Mouse (Mus musculus): ENCODE measurements around the gene Shf. TPM values are rescaled to one million over a fixed set of nuclear protein-coding genes. Genes with fewer than 3 reads are reported as not detected.

Gene Shf
- polyA plus RNA-seq, 1 experiment from 2014 or later: 2.5 TPM

DNA sequence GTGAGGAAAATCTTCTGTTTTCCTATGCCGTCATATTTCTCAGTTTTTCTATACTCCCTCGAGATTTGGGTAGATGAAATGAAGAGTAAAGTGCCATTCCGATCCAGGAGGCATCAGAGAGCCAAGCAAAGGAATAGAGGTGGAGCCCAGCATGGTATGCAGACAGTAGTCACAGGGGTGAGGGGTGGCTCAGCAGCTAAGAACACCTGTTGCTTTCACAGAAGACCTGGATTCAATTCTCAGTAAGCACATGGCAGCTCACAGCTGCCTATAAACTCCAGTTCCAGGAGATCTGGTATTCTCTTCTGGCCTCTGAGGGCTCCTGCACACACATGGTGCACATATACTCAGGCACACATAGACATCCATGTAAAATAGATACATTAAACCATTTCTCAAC lies 3.1 kb upstream of the Shf start:
- no peak for TF ChIP-seq EP300 (IDR thresholded peaks at IDR 0.05)
- no peak for TF ChIP-seq CTCF (IDR thresholded peaks at IDR 0.05)
- H3K4me2 ChIP-seq (replicated peaks; ENCODE audit: low read depth, low read length): no peak overlapping the region
- no peaks in the 10 kb centered on the region for H3K9me3 ChIP-seq (ENCODE audit: low read length)
- H3K9ac ChIP-seq (replicated peaks; ENCODE audit: low read depth): no peak overlapping the region
- no peaks in the 10 kb centered on the region for H3K27me3 ChIP-seq (replicated peaks; ENCODE audit: insufficient read depth, low read length)
- no peak overlapping the region for H3K27ac ChIP-seq (ENCODE audit: low read length)
- 63% methylated on average over 3 of the region's 3 CpGs for WGBS
- ATAC-seq (no peak), DNase-seq (ENCODE audit: low spot score) (no peak)
- H3K4me1 ChIP-seq (ENCODE audit: insufficient read depth, low read depth, low read length): no peaks in the 10 kb centered on the region
- no peak overlapping the region for H3K4me3 ChIP-seq (ENCODE audit: low read depth, low read length)
- H3K36me3 ChIP-seq (ENCODE audit: insufficient read depth, low read length): no peaks in the 10 kb centered on the region

DNA sequence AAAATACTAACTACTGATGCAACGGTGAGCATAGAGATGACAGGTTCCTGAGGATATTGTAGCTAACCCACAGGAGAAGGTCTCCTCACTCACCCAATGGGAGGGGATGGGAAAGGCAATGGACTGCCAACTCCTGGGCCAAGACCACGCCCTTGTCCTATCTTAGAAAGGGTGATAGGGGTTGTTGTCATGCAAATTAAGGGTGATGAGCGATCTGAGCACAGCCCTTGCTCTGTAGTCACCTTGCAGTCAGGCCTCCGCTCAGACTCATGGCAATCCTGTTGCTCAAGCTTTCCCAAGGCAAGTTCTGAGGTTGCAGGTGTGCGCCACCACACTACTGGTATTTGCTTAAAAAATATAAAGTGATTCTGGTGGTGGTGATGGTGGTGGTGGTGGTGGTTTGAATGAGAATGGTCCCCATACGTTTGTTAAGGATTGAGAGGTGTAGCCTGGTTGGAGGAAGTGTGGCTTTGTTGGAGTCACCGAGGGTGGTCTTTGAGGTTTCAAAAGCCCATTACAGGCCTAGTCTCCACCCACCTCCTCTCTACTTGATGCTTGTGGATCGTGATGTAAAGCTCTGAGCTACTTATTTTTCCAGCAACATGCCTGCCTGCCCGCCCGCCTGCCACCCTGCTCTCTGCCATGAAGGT lies 1.3 kb upstream of the Shf start:
- Histone ChIP-seq H3K9me3 (ENCODE audit: low read length) (no peaks in the 10 kb centered on the region), H3K4me1 (ENCODE audit: insufficient read depth, low read depth, low read length) (no peaks in the 10 kb centered on the region), H3K4me3 (ENCODE audit: low read depth, low read length) (no peak overlapping the region), H3K36me3 (ENCODE audit: insufficient read depth, low read length) (no peaks in the 10 kb centered on the region), H3K27ac (ENCODE audit: low read length) (no peak overlapping the region), H3K27me3 (replicated peaks; ENCODE audit: insufficient read depth, low read length) (no peaks in the 10 kb centered on the region), H3K4me2 (replicated peaks; ENCODE audit: low read depth, low read length) (no peak overlapping the region), H3K9ac (replicated peaks; ENCODE audit: low read depth) (no peak overlapping the region)
- ATAC-seq (no peak), DNase-seq (ENCODE audit: low spot score) (no peak)
- WGBS: 44% methylated on average over 10 of the region's 10 CpGs
- TF ChIP-seq EP300 (IDR thresholded peaks at IDR 0.05) (no peak), CTCF (IDR thresholded peaks at IDR 0.05) (no peak)

DNA sequence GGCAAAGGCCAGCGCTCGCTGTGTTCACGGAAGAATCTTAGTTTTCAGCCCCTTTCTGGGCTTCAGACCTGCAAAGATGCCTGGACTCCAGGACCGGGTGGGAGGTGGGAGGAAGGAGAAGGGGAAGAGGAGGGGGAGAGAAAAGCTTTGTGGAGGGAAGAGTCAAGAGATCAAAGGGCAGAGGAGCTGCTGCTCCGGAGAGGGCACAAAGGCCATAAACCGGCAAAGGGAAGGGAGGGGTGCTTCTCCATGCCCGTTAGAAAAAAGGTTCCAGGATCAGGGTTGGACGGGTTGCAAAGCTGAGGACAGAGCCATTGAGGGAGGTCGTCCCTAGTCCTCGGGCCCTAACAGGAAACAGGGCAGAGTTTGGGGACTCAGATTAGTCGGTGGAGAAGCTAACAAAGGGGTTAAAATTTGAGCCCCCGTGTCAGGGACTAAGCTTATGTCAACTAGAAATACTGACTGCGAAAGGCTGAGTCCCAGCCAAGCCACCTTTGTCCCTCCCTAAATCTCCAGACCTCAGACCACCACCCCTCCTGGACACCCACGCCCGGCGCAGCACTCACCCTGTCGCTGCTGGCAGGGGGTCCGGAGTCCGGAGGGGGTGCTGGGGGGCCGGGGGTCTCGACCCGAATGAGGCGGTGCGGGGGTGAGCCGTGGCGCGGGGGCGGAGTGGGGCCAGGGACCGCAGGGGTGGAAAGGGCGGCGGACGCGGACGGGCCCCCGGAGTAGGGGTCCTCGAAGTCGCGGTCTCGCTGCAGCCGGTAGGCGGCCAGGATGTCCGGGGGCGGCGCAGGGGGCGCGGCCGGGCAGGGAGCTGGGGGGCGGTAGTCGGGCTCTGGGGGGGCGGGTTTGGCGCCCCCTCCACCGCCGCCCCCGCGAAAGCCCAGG lies 636 bp downstream of the Shf start:
- TF ChIP-seq CTCF (IDR thresholded peaks at IDR 0.05) (peak; percentile 38), EP300 (IDR thresholded peaks at IDR 0.05) (no peak)
- WGBS: 3% methylated on average over 25 of the region's 55 CpGs
- peak; percentile 27 for DNase-seq (ENCODE audit: low spot score)

DNA sequence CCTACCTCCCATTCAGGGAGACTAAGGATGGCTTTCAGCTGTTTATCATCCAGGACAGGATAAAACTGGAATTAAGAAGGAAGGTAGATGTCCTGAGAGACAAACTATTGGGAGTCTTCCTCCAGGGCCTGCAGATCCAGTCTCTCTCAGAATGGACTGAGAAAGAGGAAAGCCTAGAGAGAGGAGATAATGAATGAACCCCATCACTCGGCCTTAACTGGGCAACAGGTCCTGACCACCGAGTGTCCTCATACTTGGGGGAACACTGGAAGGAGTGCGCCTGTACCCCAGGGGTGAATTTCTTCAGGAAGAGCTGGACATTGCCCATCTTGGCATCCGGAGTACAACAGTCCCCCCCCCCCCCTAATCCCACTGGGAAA lies 1.3 kb downstream of the Shf start:
- Histone ChIP-seq H3K9ac (replicated peaks; ENCODE audit: low read depth) (no peak overlapping the region), H3K4me2 (replicated peaks; ENCODE audit: low read depth, low read length) (peak overlapping the region; percentile 98), H3K4me3 (ENCODE audit: low read depth, low read length) (peak overlapping the region; percentile 87), H3K27me3 (replicated peaks; ENCODE audit: insufficient read depth, low read length) (no peaks in the 10 kb centered on the region), H3K9me3 (ENCODE audit: low read length) (no peaks in the 10 kb centered on the region), H3K36me3 (ENCODE audit: insufficient read depth, low read length) (no peaks in the 10 kb centered on the region), H3K4me1 (ENCODE audit: insufficient read depth, low read depth, low read length) (no peaks in the 10 kb centered on the region), H3K27ac (ENCODE audit: low read length) (no peak overlapping the region)
- WGBS: 20% methylated on average over 4 of the region's 4 CpGs
- ATAC-seq (no peak), DNase-seq (ENCODE audit: low spot score) (no peak)
- no peak for TF ChIP-seq CTCF (IDR thresholded peaks at IDR 0.05)
- no peak for TF ChIP-seq EP300 (IDR thresholded peaks at IDR 0.05)

More for the DNA sequence above, 636 bp downstream of the Shf start:
- peak overlapping the region; percentile 72 for H3K9ac ChIP-seq (replicated peaks; ENCODE audit: low read depth)
- H3K27ac ChIP-seq (ENCODE audit: low read length): no peak overlapping the region
- peak; percentile 75 for ATAC-seq
- H3K4me1 ChIP-seq (ENCODE audit: insufficient read depth, low read depth, low read length): no peaks in the 10 kb centered on the region
- H3K4me3 ChIP-seq (ENCODE audit: low read depth, low read length): peak overlapping the region; percentile 87
- H3K36me3 ChIP-seq (ENCODE audit: insufficient read depth, low read length): no peaks in the 10 kb centered on the region
- no peaks in the 10 kb centered on the region for H3K9me3 ChIP-seq (ENCODE audit: low read length)
- no peaks in the 10 kb centered on the region for H3K27me3 ChIP-seq (replicated peaks; ENCODE audit: insufficient read depth, low read length)
- H3K4me2 ChIP-seq (replicated peaks; ENCODE audit: low read depth, low read length): peak overlapping the region; percentile 98

DNA sequence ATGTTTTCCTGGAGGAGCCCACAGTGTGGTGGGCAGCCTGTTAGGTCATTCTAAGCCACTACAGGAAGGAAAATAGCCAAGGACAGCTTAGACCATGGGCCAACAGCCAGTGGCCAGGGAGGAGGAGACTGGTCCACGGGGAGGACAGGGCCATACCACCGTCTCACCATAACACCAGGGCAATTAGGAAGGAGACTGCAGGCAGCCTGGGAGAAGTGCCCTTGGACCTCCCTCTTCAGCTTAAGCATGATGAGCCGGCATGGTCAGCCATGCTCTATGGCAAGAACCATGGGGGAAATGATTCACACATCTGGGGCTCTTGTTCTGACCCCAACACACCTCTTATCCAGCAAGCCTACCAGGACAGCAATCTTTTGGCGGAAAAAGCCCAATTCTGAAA lies 1.8 kb downstream of the Shf start:
- ATAC-seq: no peak

DNA sequence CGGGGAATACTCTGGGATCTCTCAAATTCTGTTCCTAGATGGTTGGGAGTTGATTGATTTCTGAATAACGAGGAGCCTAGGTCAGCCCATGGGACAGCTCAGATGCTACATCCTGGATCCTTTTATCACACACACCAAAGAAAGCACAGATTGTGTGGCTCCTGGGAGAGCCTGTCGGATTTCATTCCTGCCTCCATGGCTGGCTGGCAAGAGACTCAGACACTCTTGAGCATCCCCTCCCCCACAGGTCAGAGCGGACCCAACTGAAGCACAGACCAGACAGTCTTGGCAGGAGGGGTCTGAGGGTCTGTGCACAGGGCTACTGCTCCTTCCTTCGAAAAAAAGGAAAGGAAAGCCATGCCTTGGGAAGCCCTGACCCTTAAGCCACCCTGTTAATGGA lies 2.3 kb downstream of the Shf start:
- Histone ChIP-seq H3K9me3 (ENCODE audit: low read length) (no peaks in the 10 kb centered on the region), H3K4me1 (ENCODE audit: insufficient read depth, low read depth, low read length) (no peaks in the 10 kb centered on the region), H3K4me3 (ENCODE audit: low read depth, low read length) (no peak overlapping the region), H3K27me3 (replicated peaks; ENCODE audit: insufficient read depth, low read length) (no peaks in the 10 kb centered on the region), H3K9ac (replicated peaks; ENCODE audit: low read depth) (no peak overlapping the region), H3K27ac (ENCODE audit: low read length) (no peak overlapping the region), H3K36me3 (ENCODE audit: insufficient read depth, low read length) (no peaks in the 10 kb centered on the region), H3K4me2 (replicated peaks; ENCODE audit: low read depth, low read length) (no peak overlapping the region)
- ATAC-seq (no peak), DNase-seq (ENCODE audit: low spot score) (no peak)
- WGBS: 39% methylated on average over 5 of the region's 5 CpGs
- no peak for TF ChIP-seq CTCF (IDR thresholded peaks at IDR 0.05)
- no peak for TF ChIP-seq EP300 (IDR thresholded peaks at IDR 0.05)

More for the DNA sequence above, 1.8 kb downstream of the Shf start:
- no peaks in the 10 kb centered on the region for H3K36me3 ChIP-seq (ENCODE audit: insufficient read depth, low read length)
- WGBS: 44% methylated on average over 4 of the region's 4 CpGs
- TF ChIP-seq CTCF (IDR thresholded peaks at IDR 0.05) (no peak), EP300 (IDR thresholded peaks at IDR 0.05) (no peak)
- H3K4me2 ChIP-seq (replicated peaks; ENCODE audit: low read depth, low read length): no peak overlapping the region
- no peak overlapping the region for H3K27ac ChIP-seq (ENCODE audit: low read length)
- no peak overlapping the region for H3K4me3 ChIP-seq (ENCODE audit: low read depth, low read length)
- H3K9me3 ChIP-seq (ENCODE audit: low read length): no peaks in the 10 kb centered on the region
- H3K27me3 ChIP-seq (replicated peaks; ENCODE audit: insufficient read depth, low read length): no peaks in the 10 kb centered on the region
- H3K9ac ChIP-seq (replicated peaks; ENCODE audit: low read depth): no peak overlapping the region
- DNase-seq (ENCODE audit: low spot score): no peak
- H3K4me1 ChIP-seq (ENCODE audit: insufficient read depth, low read depth, low read length): no peaks in the 10 kb centered on the region
